12 mouse cellular contexts compared by ENCODE assay signal in the genomic region with DNA sequence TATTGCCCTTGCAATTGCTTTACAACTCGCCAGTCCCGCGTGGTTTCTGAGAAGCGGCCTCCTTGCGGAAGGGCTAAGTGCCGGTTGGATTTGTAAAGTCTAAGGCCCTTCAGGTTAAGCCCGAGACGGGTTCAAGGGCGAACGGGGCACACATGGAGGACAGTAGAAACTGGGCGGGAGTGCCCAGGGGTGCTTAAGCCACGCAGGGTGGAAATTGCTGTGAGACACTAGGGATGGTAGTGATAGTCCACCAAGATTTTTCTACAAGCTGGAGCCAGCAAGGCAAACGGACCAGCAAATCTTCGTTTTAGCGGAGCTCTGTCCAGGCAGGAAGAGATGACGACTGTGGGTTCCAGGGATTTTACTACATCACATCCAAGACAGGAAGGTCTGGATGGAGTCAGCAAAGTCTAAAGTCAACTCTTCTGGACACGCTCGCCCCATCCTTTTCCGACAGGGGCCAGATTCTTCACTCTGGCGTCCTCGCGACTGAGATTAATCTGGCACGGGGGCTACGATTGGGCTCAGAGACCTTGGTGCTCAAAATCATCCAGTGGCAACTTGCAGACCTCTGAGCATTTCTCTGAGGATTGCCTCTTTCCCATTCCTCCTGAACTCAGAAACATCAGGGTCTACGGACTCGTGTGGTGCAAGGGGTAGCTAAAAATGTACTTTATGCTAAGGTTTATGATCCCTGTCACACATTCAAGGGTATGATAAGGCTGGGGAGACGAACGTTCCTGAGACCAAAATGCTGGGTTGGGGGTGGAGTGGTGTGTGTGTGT. TPM values are rescaled to one million over a fixed set of nuclear protein-coding genes. Genes with fewer than 3 reads are reported as not detected.
DNase-seq lines count a peak whose midpoint lies in the region; ATAC-seq and TF ChIP-seq lines count a peak whose summit lies in the region.
"Had no signal": no experiment of that assay in that cellular context is flagged by ENCODE, and none has a peak within 500 bp of the region (broad histone marks: within the 10 kb centered on the region; RNA-seq: fewer than 3 reads in every experiment).

No protein-coding gene starts in this region.

- no peaks in the 10 kb centered on the region for H3K9me3 ChIP-seq in hindbrain, embryonic 14.5 days (ENCODE audit: control insufficient read depth, low read length)
- H3K9me3 ChIP-seq in neural tube, embryonic 12.5 days: no peaks in the 10 kb centered on the region

- peak overlapping the region; percentile 50 for H3K4me2 ChIP-seq in hindbrain, embryonic 14.5 days (replicated peaks)
- H3K4me2 ChIP-seq in neural tube, embryonic 12.5 days (replicated peaks): peak overlapping the region; percentile 51

- no peak for ATAC-seq in hindbrain, embryonic 14.5 days (ENCODE audit: low FRiP score)
- no peak for ATAC-seq in neural tube, embryonic 12.5 days (ENCODE audit: low FRiP score, low read depth)

- no peak for TF ChIP-seq POLR2A in lung, adult 2 months (IDR thresholded peaks at IDR 0.05; ENCODE audit: borderline replicate concordance, extremely low read depth, low read depth, low read length)

- peaks cover 7% of the 10 kb centered on the region; the same call in 1 of the 2 replicates for H3K4me1 ChIP-seq in hindbrain, embryonic 14.5 days (replicated peaks; ENCODE audit: control insufficient read depth, insufficient read depth, low read length)
- H3K4me1 ChIP-seq in neural tube, embryonic 12.5 days: peaks cover 31% of the 10 kb centered on the region
- H3K4me1 ChIP-seq in lung, adult 2 months (ENCODE audit: control insufficient read depth, insufficient read depth, low read length): peaks cover 2% of the 10 kb centered on the region; the same call in 1 of the 2 replicates

- DNase-seq in layer of hippocampus, adult 2 months (ENCODE audit: low spot score in 2 of 2): peak in 1 of 2 experiments; percentile 8
- no peak for DNase-seq in layer of hippocampus, adult 9-10 months (ENCODE audit: low spot score)
- DNase-seq in embryo, embryonic 11 days: peak; percentile 63
- peak; percentile 41 for DNase-seq in hindbrain, embryonic 14.5 days (ENCODE audit: low spot score)
- DNase-seq in T-cell, adult 2 months (ENCODE audit: low spot score): no peak
- DNase-seq in spleen, postnatal 4 days (ENCODE audit: low spot score in 2 of 2): no peak
- no peak for DNase-seq in lung, adult 2 months

- peak overlapping the region; percentile 6; the same call in 1 of the 2 replicates for H3K4me3 ChIP-seq in layer of hippocampus, adult 2 months
- H3K4me3 ChIP-seq in hindbrain, embryonic 14.5 days (replicated peaks; ENCODE audit: low read length): peak overlapping the region; percentile 14; the same call in 1 of the 2 replicates
- H3K4me3 ChIP-seq in neural tube, embryonic 12.5 days: 0 out of 2 replicates have a peak overlapping the region, but pooled peaks have one; percentile 5
- H3K4me3 ChIP-seq in lung, adult 2 months (replicated peaks; ENCODE audit: extremely low read depth, low read depth, low read length): no peak overlapping the region
- H3K4me3 ChIP-seq: erythroblast, embryonic 14.5 days had no signal

- peak overlapping the region; percentile 49 for H3K9ac ChIP-seq in hindbrain, embryonic 14.5 days
- 0 out of 2 replicates have a peak overlapping the region, but pooled peaks have one; percentile 13 for H3K9ac ChIP-seq in neural tube, embryonic 12.5 days

- H3K36me3 ChIP-seq in hindbrain, embryonic 14.5 days (replicated peaks; ENCODE audit: control insufficient read depth, insufficient read depth): no peaks in the 10 kb centered on the region
- H3K36me3 ChIP-seq in neural tube, embryonic 12.5 days: no peaks in the 10 kb centered on the region

- TF ChIP-seq CTCF in layer of hippocampus, adult 2 months (conservative IDR thresholded peaks at IDR 0.05): no peak
- no peak for TF ChIP-seq CTCF in lung, adult 2 months (IDR thresholded peaks at IDR 0.05; ENCODE audit: insufficient read depth, low read length)

- peak overlapping the region; percentile 67 for H3K27ac ChIP-seq in layer of hippocampus, adult 2 months
- H3K27ac ChIP-seq in hindbrain, embryonic 14.5 days: peak overlapping the region; percentile 74
- no peak overlapping the region for H3K27ac ChIP-seq in neural tube, embryonic 12.5 days

- 3% methylated on average over 28 of the region's 28 CpGs for WGBS in hindbrain, embryonic 14.5 days
- 3% methylated on average over 28 of the region's 28 CpGs for WGBS in neural tube, embryonic 12.5 days
- 7% methylated on average over 28 of the region's 28 CpGs for WGBS in lung, adult 2 months

- peaks cover 80% of the 10 kb centered on the region for H3K27me3 ChIP-seq in hindbrain, embryonic 14.5 days (ENCODE audit: control insufficient read depth, insufficient read depth, low read length)
- H3K27me3 ChIP-seq in neural tube, embryonic 12.5 days (replicated peaks): peaks cover 83% of the 10 kb centered on the region

RNA-seq across cellular contexts. Expression of a gene that starts 3.7 kb away (rescaled TPM):
- total RNA-seq in layer of hippocampus, adult 2 months (2021): 1 to 10 TPM; 3.9 to 4.4 TPM
- 11.6 and 14.0 TPM in 2 replicates for polyA plus RNA-seq in hindbrain, embryonic 14.5 days (2014; fragmentation: Nextera tagmentation; extraction: Ambion mirVana)
- 11.3 and 14.3 TPM in 2 replicates for polyA plus RNA-seq in neural tube, embryonic 12.5 days (2016; fragmentation: Nextera tagmentation; extraction: Ambion mirVana)
- polyA plus RNA-seq in lung, adult 2 months (2012; rRNA removed): 0.06 TPM in 1 of 2 replicates, not detected in the other
- total RNA-seq: megakaryocyte, adult 5-6 weeks had no signal
- polyA plus RNA-seq: heart, embryonic 16.5 days had no signal

RNA-seq across cellular contexts. Expression of a gene that starts 6.1 kb away (rescaled TPM):
- total RNA-seq in layer of hippocampus, adult 2 months (2021): 10 to 100 TPM; 17.7 to 21.9 TPM
- polyA plus RNA-seq in hindbrain, embryonic 14.5 days (2014; fragmentation: Nextera tagmentation; extraction: Ambion mirVana): 10.6 and 11.4 TPM in 2 replicates
- polyA plus RNA-seq in neural tube, embryonic 12.5 days (2016; fragmentation: Nextera tagmentation; extraction: Ambion mirVana): 11.6 and 13.4 TPM in 2 replicates
- polyA plus RNA-seq in lung, adult 2 months (2012; rRNA removed): not detected in 2 replicates
- total RNA-seq: megakaryocyte, adult 5-6 weeks had no signal
- polyA plus RNA-seq: erythroblast, embryonic 14.5 days; heart, embryonic 16.5 days had no signal

RNA-seq across cellular contexts. Expression of a gene that starts 18.2 kb away (rescaled TPM):
- under 1 TPM; 0.17 to 0.36 TPM for total RNA-seq in layer of hippocampus, adult 2 months (2021)
- 0.50 and 1.2 TPM in 2 replicates for polyA plus RNA-seq in hindbrain, embryonic 14.5 days (2014; fragmentation: Nextera tagmentation; extraction: Ambion mirVana)
- polyA plus RNA-seq in neural tube, embryonic 12.5 days (2016; fragmentation: Nextera tagmentation; extraction: Ambion mirVana): 1.3 TPM in 2 replicates
- polyA plus RNA-seq in lung, adult 2 months (2012; rRNA removed): not detected in 2 replicates
- total RNA-seq: megakaryocyte, adult 5-6 weeks had no signal
- polyA plus RNA-seq: erythroblast, embryonic 14.5 days; heart, embryonic 16.5 days had no signal

RNA-seq across cellular contexts. Expression of a gene that starts 21.2 kb away (rescaled TPM):
- total RNA-seq in layer of hippocampus, adult 2 months (2021): not detected
- 0.31 and 0.95 TPM in 2 replicates for polyA plus RNA-seq in hindbrain, embryonic 14.5 days (2014; fragmentation: Nextera tagmentation; extraction: Ambion mirVana)
- 0.57 and 0.68 TPM in 2 replicates for polyA plus RNA-seq in neural tube, embryonic 12.5 days (2016; fragmentation: Nextera tagmentation; extraction: Ambion mirVana)
- polyA plus RNA-seq in lung, adult 2 months (2012; rRNA removed): not detected in 2 replicates
- total RNA-seq: left cerebral cortex, postnatal 10 days; megakaryocyte, adult 5-6 weeks had no signal
- polyA plus RNA-seq: erythroblast, embryonic 14.5 days; heart, embryonic 16.5 days had no signal

Comparison
In these comparisons a context has a peak if more than half of its experiments do, and no peak if none do; other contexts are left out.
1. DNase-seq: peak in embryo, embryonic 11 days (single experiment) and hindbrain, embryonic 14.5 days (single experiment); none in layer of hippocampus, adult 9-10 months (single experiment), T-cell, adult 2 months (single experiment), spleen, postnatal 4 days (0 of 2) and lung, adult 2 months (single experiment).
2. RNA of a gene that starts 3.7 kb away (polyA plus RNA-seq): 11.3 to 14.3 TPM in neural tube, embryonic 12.5 days and 11.6 to 14.0 TPM in hindbrain, embryonic 14.5 days; 0.06 TPM in lung, adult 2 months; every median in the first group is over 10 times any median in the second.
3. RNA of a gene that starts 6.1 kb away (polyA plus RNA-seq): 11.6 to 13.4 TPM in neural tube, embryonic 12.5 days and 10.6 to 11.4 TPM in hindbrain, embryonic 14.5 days; not detected in lung, adult 2 months; every median in the first group is over 10 times any median in the second.